Mouse (Mus musculus) heart, adult 2 months (tissue): Measurements from ENCODE around the gene Vat1.

ENCODE experiments used
- CTCF ChIP-seq: fragments of 200-600 bp; IDR thresholded peaks from 2 replicates; pipeline ENCODE4 v1.8.1; 2022; ENCODE audit warnings: antibody characterized with exemption, mild to moderate bottlenecking, moderate library complexity
- EP300 ChIP-seq: fragments of 200-500 bp; IDR thresholded peaks from 2 replicates; pipeline ENCODE4 v1.6.1; 2011; ENCODE audit warnings: low read depth, low read length, control low read depth; ENCODE audit not compliant: insufficient read depth
- POLR2A ChIP-seq: fragments of 200-500 bp; IDR thresholded peaks from 2 replicates; pipeline ENCODE4 v1.6.1; 2011; ENCODE audit warnings: mild to moderate bottlenecking, low read depth, low read length, control low read depth; ENCODE audit not compliant: insufficient read depth

GRCm38 (mm10) chr11:101469155-101469554 lies 3.1 kb upstream of the Vat1 start:
- TF ChIP-seq EP300 (no peak), CTCF (no peak), POLR2A (no peak)
